Mouse (Mus musculus): ENCODE results near the gene Mrpl42.
A peak's percentile ranks its signal among the peaks of the same experiment; 100 is the strongest.

GRCm38 (mm10) chr10:95514656-95515292 lies 13.0 kb upstream of the Mrpl42 start, which contains the start of gene Ube2n:
- TF ChIP-seq CEBPB (IDR thresholded peaks at IDR 0.05; ENCODE audit: low read depth) (no peak), MYOD1 (IDR thresholded peaks at IDR 0.05; ENCODE audit: control insufficient read depth, insufficient read length, low read depth) (no peak), CTCF (IDR thresholded peaks at IDR 0.05; ENCODE audit: control insufficient read depth, insufficient read depth, insufficient read length) (no peak), FOSL1 (IDR thresholded peaks at IDR 0.05; ENCODE audit: insufficient read depth, low read length, poor library complexity, severe bottlenecking) (no peak), MAX (IDR thresholded peaks at IDR 0.05) (peak; percentile 77)
